Mouse (Mus musculus): Measurements from ENCODE around the gene Hs3st3a1. TPM values are rescaled to one million over a fixed set of nuclear protein-coding genes. Genes with fewer than 3 reads are reported as not detected.

Hs3st3a1 gene
- polyA plus RNA-seq (2015; fragmentation: Nextera tagmentation; extraction: Ambion mirVana), result 0.16 and 0.18 TPM in 2 replicates

- under 1% methylated on average over 34 of the region's 36 CpGs for WGBS (ENCODE audit: insufficient replicate concordance)
- peak within 1 kb of the TSS; percentile 53 for H3K4me3 ChIP-seq (ENCODE audit: low read depth, low read length)
- ATAC-seq (ENCODE audit: low read depth), result peak; percentile 64
- H3K9ac ChIP-seq (ENCODE audit: low read depth, low read length), result peak within 1 kb of the TSS; percentile 26
- H3K4me1 ChIP-seq (ENCODE audit: control insufficient read depth, low read depth, low read length), result no peaks in the 10 kb centered on the region; the same call in none of the 2 replicates
- no peaks in the 10 kb centered on the region for H3K36me3 ChIP-seq (ENCODE audit: control insufficient read depth, insufficient read depth)
- no peak within 1 kb of the TSS for H3K27ac ChIP-seq (ENCODE audit: low read length)
- H3K27me3 ChIP-seq (ENCODE audit: control insufficient read depth, insufficient read depth, low read depth, low read length), result peaks cover 29% of the 10 kb centered on the region
- H3K4me2 ChIP-seq (ENCODE audit: low read depth, low read length), result peak within 1 kb of the TSS; percentile 71
- no peaks in the 10 kb centered on the region for H3K9me3 ChIP-seq (replicated peaks; ENCODE audit: control insufficient read depth, low read length)
These were observed at the start of gene Hs3st3a1 for GRCm38 (mm10) chr11:64434611-64435545. TSS of gene Hs3st3a1 (plus strand) at chr11:64435332.

GRCm38 (mm10) chr11:64386333-64386732, 48.8 kb upstream of the Hs3st3a1 start:
- WGBS (ENCODE audit: insufficient replicate concordance), result 69% methylated on average over 4 of the region's 4 CpGs
- H3K4me2 ChIP-seq (ENCODE audit: low read depth, low read length), result no peak overlapping the region
- no peak overlapping the region for H3K4me3 ChIP-seq (ENCODE audit: low read depth, low read length)
- H3K36me3 ChIP-seq (ENCODE audit: control insufficient read depth, insufficient read depth), result no peaks in the 10 kb centered on the region
- H3K27me3 ChIP-seq (ENCODE audit: control insufficient read depth, insufficient read depth, low read depth, low read length), result no peaks in the 10 kb centered on the region
- no peak overlapping the region for H3K9ac ChIP-seq (ENCODE audit: low read depth, low read length)
- no peak for ATAC-seq (ENCODE audit: low read depth)
- H3K27ac ChIP-seq (ENCODE audit: low read length), result no peak overlapping the region
- H3K9me3 ChIP-seq (replicated peaks; ENCODE audit: control insufficient read depth, low read length), result no peaks in the 10 kb centered on the region
- no peaks in the 10 kb centered on the region for H3K4me1 ChIP-seq (ENCODE audit: control insufficient read depth, low read depth, low read length)

- Histone ChIP-seq H3K9ac (ENCODE audit: low read depth, low read length) (no peak overlapping the region), H3K27me3 (ENCODE audit: control insufficient read depth, insufficient read depth, low read depth, low read length) (no peaks in the 10 kb centered on the region), H3K27ac (ENCODE audit: low read length) (no peak overlapping the region), H3K9me3 (replicated peaks; ENCODE audit: control insufficient read depth, low read length) (no peaks in the 10 kb centered on the region), H3K4me2 (ENCODE audit: low read depth, low read length) (no peak overlapping the region), H3K4me3 (ENCODE audit: low read depth, low read length) (no peak overlapping the region), H3K4me1 (ENCODE audit: control insufficient read depth, low read depth, low read length) (no peaks in the 10 kb centered on the region), H3K36me3 (ENCODE audit: control insufficient read depth, insufficient read depth) (no peaks in the 10 kb centered on the region)
- ATAC-seq (ENCODE audit: low read depth), result no peak
- 16% methylated on average over 7 of the region's 7 CpGs for WGBS (ENCODE audit: insufficient replicate concordance)
These were observed 38.7 kb upstream of the Hs3st3a1 start for GRCm38 (mm10) chr11:64396331-64396881.

- WGBS (ENCODE audit: insufficient replicate concordance), result 40% methylated on average over 6 of the region's 6 CpGs
- no peaks in the 10 kb centered on the region for H3K27me3 ChIP-seq (ENCODE audit: control insufficient read depth, insufficient read depth, low read depth, low read length)
- no peak overlapping the region for H3K4me2 ChIP-seq (ENCODE audit: low read depth, low read length)
- no peaks in the 10 kb centered on the region for H3K36me3 ChIP-seq (ENCODE audit: control insufficient read depth, insufficient read depth)
- no peaks in the 10 kb centered on the region for H3K4me1 ChIP-seq (ENCODE audit: control insufficient read depth, low read depth, low read length)
- no peak overlapping the region for H3K9ac ChIP-seq (ENCODE audit: low read depth, low read length)
- no peak overlapping the region for H3K4me3 ChIP-seq (ENCODE audit: low read depth, low read length)
- no peaks in the 10 kb centered on the region for H3K9me3 ChIP-seq (replicated peaks; ENCODE audit: control insufficient read depth, low read length)
- no peak overlapping the region for H3K27ac ChIP-seq (ENCODE audit: low read length)
- ATAC-seq (ENCODE audit: low read depth), result no peak
These were observed 38.2 kb upstream of the Hs3st3a1 start for GRCm38 (mm10) chr11:64396949-64397348.

- Histone ChIP-seq H3K36me3 (ENCODE audit: control insufficient read depth, insufficient read depth) (no peaks in the 10 kb centered on the region), H3K27ac (ENCODE audit: low read length) (no peak overlapping the region), H3K9ac (ENCODE audit: low read depth, low read length) (no peak overlapping the region), H3K4me3 (ENCODE audit: low read depth, low read length) (no peak overlapping the region), H3K27me3 (ENCODE audit: control insufficient read depth, insufficient read depth, low read depth, low read length) (no peaks in the 10 kb centered on the region), H3K9me3 (replicated peaks; ENCODE audit: control insufficient read depth, low read length) (no peaks in the 10 kb centered on the region), H3K4me1 (ENCODE audit: control insufficient read depth, low read depth, low read length) (no peaks in the 10 kb centered on the region), H3K4me2 (ENCODE audit: low read depth, low read length) (no peak overlapping the region)
- no peak for ATAC-seq (ENCODE audit: low read depth)
- 55% methylated on average over 3 of the region's 3 CpGs for WGBS (ENCODE audit: insufficient replicate concordance)
These were observed 37.5 kb upstream of the Hs3st3a1 start for GRCm38 (mm10) chr11:64397612-64398011.

GRCm38 (mm10) chr11:64400534-64401093, 34.5 kb upstream of the Hs3st3a1 start:
- H3K27ac ChIP-seq (ENCODE audit: low read length), result no peak overlapping the region
- no peaks in the 10 kb centered on the region for H3K4me1 ChIP-seq (ENCODE audit: control insufficient read depth, low read depth, low read length)
- 52% methylated on average over 6 of the region's 6 CpGs for WGBS (ENCODE audit: insufficient replicate concordance)
- no peaks in the 10 kb centered on the region for H3K36me3 ChIP-seq (ENCODE audit: control insufficient read depth, insufficient read depth)
- no peak overlapping the region for H3K4me3 ChIP-seq (ENCODE audit: low read depth, low read length)
- H3K9ac ChIP-seq (ENCODE audit: low read depth, low read length), result no peak overlapping the region
- H3K4me2 ChIP-seq (ENCODE audit: low read depth, low read length), result no peak overlapping the region
- H3K27me3 ChIP-seq (ENCODE audit: control insufficient read depth, insufficient read depth, low read depth, low read length), result no peaks in the 10 kb centered on the region
- no peak for ATAC-seq (ENCODE audit: low read depth)
- no peaks in the 10 kb centered on the region for H3K9me3 ChIP-seq (replicated peaks; ENCODE audit: control insufficient read depth, low read length)

- Histone ChIP-seq H3K9me3 (replicated peaks; ENCODE audit: control insufficient read depth, low read length) (no peaks in the 10 kb centered on the region), H3K4me2 (ENCODE audit: low read depth, low read length) (no peak overlapping the region), H3K27ac (ENCODE audit: low read length) (no peak overlapping the region), H3K9ac (ENCODE audit: low read depth, low read length) (no peak overlapping the region), H3K36me3 (ENCODE audit: control insufficient read depth, insufficient read depth) (no peaks in the 10 kb centered on the region), H3K4me3 (ENCODE audit: low read depth, low read length) (no peak overlapping the region), H3K4me1 (ENCODE audit: control insufficient read depth, low read depth, low read length) (no peaks in the 10 kb centered on the region), H3K27me3 (ENCODE audit: control insufficient read depth, insufficient read depth, low read depth, low read length) (no peaks in the 10 kb centered on the region)
- no peak for ATAC-seq (ENCODE audit: low read depth)
- 65% methylated on average over 1 of the region's 1 CpGs for WGBS (ENCODE audit: insufficient replicate concordance)
These were observed 16.2 kb upstream of the Hs3st3a1 start for GRCm38 (mm10) chr11:64418969-64419368.

GRCm38 (mm10) chr11:64435546-64436411, 647 bp downstream of the Hs3st3a1 start:
- 0 out of 2 replicates have a peak, but pooled peaks have one; percentile 13 for ATAC-seq (ENCODE audit: low read depth)
- Histone ChIP-seq H3K4me2 (ENCODE audit: low read depth, low read length) (peak overlapping the region; percentile 71), H3K27ac (ENCODE audit: low read length) (no peak overlapping the region), H3K36me3 (ENCODE audit: control insufficient read depth, insufficient read depth) (no peaks in the 10 kb centered on the region), H3K4me1 (ENCODE audit: control insufficient read depth, low read depth, low read length) (no peaks in the 10 kb centered on the region; the same call in none of the 2 replicates), H3K27me3 (ENCODE audit: control insufficient read depth, insufficient read depth, low read depth, low read length) (peaks cover 29% of the 10 kb centered on the region), H3K9ac (ENCODE audit: low read depth, low read length) (peak overlapping the region; percentile 26), H3K9me3 (replicated peaks; ENCODE audit: control insufficient read depth, low read length) (no peaks in the 10 kb centered on the region), H3K4me3 (ENCODE audit: low read depth, low read length) (peak overlapping the region; percentile 53)
- under 1% methylated on average over 81 of the region's 81 CpGs for WGBS (ENCODE audit: insufficient replicate concordance)

Data from liver, embryonic 16.5 days (tissue).